Mouse (Mus musculus) splenic B cell, adult 2 months (primary cell): Measurements from ENCODE around the gene Oxct1.
A peak's percentile ranks its signal among the peaks of the same experiment; 100 is the strongest.

Experiments
- DNase-seq: peaks from one replicate; pipeline ENCODE4 v3.0.0-alpha.2; 2011; ENCODE audit warnings: low read depth, low spot score
- H3K27me3 ChIP-seq: 2 replicates; pipeline ENCODE4 v1.6.1; 2012; ENCODE audit warnings: mild to moderate bottlenecking, low read length, moderate library complexity, mixed read lengths; ENCODE audit not compliant: control insufficient read depth, poor library complexity, insufficient read depth, severe bottlenecking
- H3K36me3 ChIP-seq: 2 replicates; pipeline ENCODE4 v1.6.1; 2012; ENCODE audit warnings: mild to moderate bottlenecking, low read length, moderate library complexity, mixed read lengths; ENCODE audit not compliant: control insufficient read depth, poor library complexity, insufficient read depth, severe bottlenecking

Gene Oxct1

GRCm38 (mm10) chr15:4067273-4067990 is 41.2 kb downstream of the Oxct1 start:
- no peak for DNase-seq
- Histone ChIP-seq H3K36me3 (no peaks in the 10 kb centered on the region), H3K27me3 (no peaks in the 10 kb centered on the region)

GRCm38 (mm10) chr15:4077978-4078377 is 51.8 kb downstream of the Oxct1 start:
- no peak for DNase-seq
- Histone ChIP-seq H3K36me3 (no peaks in the 10 kb centered on the region), H3K27me3 (no peaks in the 10 kb centered on the region)

GRCm38 (mm10) chr15:4078785-4079184 is 52.6 kb downstream of the Oxct1 start:
- Histone ChIP-seq H3K27me3 (no peaks in the 10 kb centered on the region), H3K36me3 (no peaks in the 10 kb centered on the region)
- no peak for DNase-seq

GRCm38 (mm10) chr15:4079425-4080189 is 53.4 kb downstream of the Oxct1 start:
- DNase-seq = no peak
- H3K27me3 ChIP-seq = no peaks in the 10 kb centered on the region
- no peaks in the 10 kb centered on the region for H3K36me3 ChIP-seq

- H3K36me3 ChIP-seq = no peaks in the 10 kb centered on the region
Observed at GRCm38 (mm10) chr15:4085600-4086384, 59.6 kb downstream of the Oxct1 start.

GRCm38 (mm10) chr15:4087446-4087845 is 61.3 kb downstream of the Oxct1 start:
- H3K36me3 ChIP-seq = no peaks in the 10 kb centered on the region; the same call in 1 of the 2 replicates
- H3K27me3 ChIP-seq = no peaks in the 10 kb centered on the region
- no peak for DNase-seq

More at GRCm38 (mm10) chr15:4085600-4086384, 59.6 kb downstream of the Oxct1 start:
- peak; percentile 51 for DNase-seq
- H3K27me3 ChIP-seq = no peaks in the 10 kb centered on the region

- no peak for DNase-seq
- H3K27me3 ChIP-seq = no peaks in the 10 kb centered on the region
- no peaks in the 10 kb centered on the region; the same call in 1 of the 2 replicates for H3K36me3 ChIP-seq
Observed at GRCm38 (mm10) chr15:4087914-4088313, 61.7 kb downstream of the Oxct1 start.

GRCm38 (mm10) chr15:4090601-4091000 is 64.4 kb downstream of the Oxct1 start:
- no peaks in the 10 kb centered on the region for H3K27me3 ChIP-seq
- no peaks in the 10 kb centered on the region; the same call in 1 of the 2 replicates for H3K36me3 ChIP-seq
- DNase-seq = no peak

- H3K36me3 ChIP-seq = no peaks in the 10 kb centered on the region; the same call in 1 of the 2 replicates
- no peaks in the 10 kb centered on the region for H3K27me3 ChIP-seq
- no peak for DNase-seq
Observed at GRCm38 (mm10) chr15:4092586-4092985, 66.4 kb downstream of the Oxct1 start.

GRCm38 (mm10) chr15:4100341-4100921 is 74.2 kb downstream of the Oxct1 start:
- DNase-seq = no peak
- Histone ChIP-seq H3K27me3 (no peaks in the 10 kb centered on the region), H3K36me3 (no peaks in the 10 kb centered on the region; the same call in 1 of the 2 replicates)

GRCm38 (mm10) chr15:4101025-4101424 is 74.8 kb downstream of the Oxct1 start:
- Histone ChIP-seq H3K36me3 (no peaks in the 10 kb centered on the region; the same call in 1 of the 2 replicates), H3K27me3 (no peaks in the 10 kb centered on the region)
- no peak for DNase-seq

- H3K27me3 ChIP-seq = no peaks in the 10 kb centered on the region
- no peak for DNase-seq
- H3K36me3 ChIP-seq = no peaks in the 10 kb centered on the region; the same call in 1 of the 2 replicates
Observed at GRCm38 (mm10) chr15:4104319-4104718, 78.1 kb downstream of the Oxct1 start.

GRCm38 (mm10) chr15:4105498-4105897 is 79.3 kb downstream of the Oxct1 start:
- DNase-seq = no peak
- Histone ChIP-seq H3K36me3 (no peaks in the 10 kb centered on the region), H3K27me3 (no peaks in the 10 kb centered on the region)

- Histone ChIP-seq H3K36me3 (no peaks in the 10 kb centered on the region), H3K27me3 (no peaks in the 10 kb centered on the region)
- no peak for DNase-seq
Observed at GRCm38 (mm10) chr15:4119962-4120361, 93.8 kb downstream of the Oxct1 start.
